Mouse (Mus musculus) liver, embryonic 15.5 days (tissue): Measurements from ENCODE around the gene Bmp2. TPM values are rescaled to one million over a fixed set of nuclear protein-coding genes. Genes with fewer than 3 reads are reported as not detected.

Experiments
- ATAC-seq: fragments of 200-750 bp; cut with Nextera tagmentation; 2 replicates; pipeline ENCODE4 v1.8.0; 2017; ENCODE audit warnings: moderate number of reproducible peaks, mild to moderate bottlenecking, moderate library complexity; ENCODE audit not compliant: insufficient read depth
- H3K27ac ChIP-seq: fragments of 300-500 bp; sonication (generic); replicated peaks from 2 replicates; pipeline ENCODE4 v1.5.1; 2015; ENCODE audit warnings: mild to moderate bottlenecking, inconsistent platforms
- H3K27me3 ChIP-seq: fragments of 300-500 bp; sonication (generic); 2 replicates; pipeline ENCODE4 v1.6.1; 2015; ENCODE audit warnings: mild to moderate bottlenecking, inconsistent platforms
- H3K36me3 ChIP-seq: fragments of 300-500 bp; sonication (generic); replicated peaks from 2 replicates; pipeline ENCODE4 v1.6.1; 2015; ENCODE audit warnings: moderate library complexity, mild to moderate bottlenecking, inconsistent platforms
- H3K4me1 ChIP-seq: fragments of 300-500 bp; sonication (generic); replicated peaks from 2 replicates; pipeline ENCODE4 v1.6.1; 2015; ENCODE audit warnings: inconsistent platforms
- H3K4me2 ChIP-seq: fragments of 300-500 bp; sonication (generic); 2 replicates; pipeline ENCODE4 v1.6.1; 2015; ENCODE audit warnings: moderate library complexity, mild to moderate bottlenecking, inconsistent platforms
- H3K4me3 ChIP-seq: fragments of 300-500 bp; sonication (generic); replicated peaks from 2 replicates; pipeline ENCODE4 v1.5.1; 2015; ENCODE audit warnings: mild to moderate bottlenecking, inconsistent platforms
- H3K9ac ChIP-seq: fragments of 300-500 bp; sonication (generic); 2 replicates; pipeline ENCODE4 v1.6.1; 2015; ENCODE audit warnings: moderate library complexity, mild to moderate bottlenecking, inconsistent platforms
- H3K9me3 ChIP-seq: fragments of 300-500 bp; sonication (generic); replicated peaks from 2 replicates; pipeline ENCODE4 v1.6.1; 2016; ENCODE audit warnings: inconsistent platforms
- WGBS: fragments of 180-500 bp; shearing (Covaris S2); methylation state at CpG from one replicate; pipeline ENCODE4 v1.1.7; 2015; ENCODE audit warnings: mixed read lengths; ENCODE audit not compliant: insufficient replicate concordance; 5-methylcytosine and 5-hydroxymethylcytosine counted together
- microRNA-seq: library from miRNA; unstranded; fragments of <30 nt; microRNA quantifications from one replicate; pipeline ENCODE4, GENCODE M21; 2016
- polyA plus RNA-seq: library from polyadenylated mRNA; unstranded; fragments of >200 nt; fragmentation: Nextera tagmentation; extraction: Ambion mirVana; gene quantifications from 2 replicates; pipeline ENCODE4 v1.2.1, GENCODE M21; 2015

Bmp2 gene
- polyA plus RNA-seq, 1 experiment from 2014 or later, result 3.7 TPM

- Histone ChIP-seq H3K27me3 (peaks cover 6% of the 10 kb centered on the region; the same call in 1 of the 2 replicates), H3K9me3 (no peaks in the 10 kb centered on the region), H3K9ac (no peak overlapping the region), H3K4me3 (no peak overlapping the region), H3K27ac (no peak overlapping the region), H3K4me1 (no peaks in the 10 kb centered on the region), H3K36me3 (no peaks in the 10 kb centered on the region), H3K4me2 (no peak overlapping the region)
- 50% methylated on average over 12 of the region's 12 CpGs for WGBS
- no peak for ATAC-seq
Measured at GRCm38 (mm10) chr2:133591562-133592255, 39.8 kb downstream of the Bmp2 start.

Small RNAs within 50 kb of the gene (microRNA-seq; reads per million reads assigned to microRNA genes)
- gene Mir3090, result not detected
